Comparison of ENCODE assay signal across 24 mouse cellular contexts in genomic region chr13:51080801-51081200, GRCm38 (mm10).
"Had no signal": no experiment of that assay in that cellular context is flagged by ENCODE, and none has a peak within 500 bp of the region (broad histone marks: within the 10 kb centered on the region; RNA-seq: fewer than 3 reads in every experiment).

No protein-coding gene starts in this region.

- H3K9me3 ChIP-seq: hindbrain, embryonic 13.5 days; hindbrain, embryonic 15.5 days; kidney, embryonic 15.5 days; limb, embryonic 15.5 days; liver, embryonic 12.5 days had no signal

- H3K4me3 ChIP-seq: heart, adult 2 months; heart, embryonic 12.5 days; hindbrain, embryonic 13.5 days; hindbrain, embryonic 15.5 days; kidney, embryonic 15.5 days; limb, embryonic 13.5 days; limb, embryonic 15.5 days; liver, embryonic 12.5 days had no signal

- H3K4me1 ChIP-seq: heart, embryonic 12.5 days; hindbrain, embryonic 13.5 days; hindbrain, embryonic 15.5 days; kidney, embryonic 15.5 days; limb, embryonic 13.5 days; limb, embryonic 15.5 days; liver, embryonic 12.5 days had no signal

- ATAC-seq: hindbrain, postnatal 0 days; intestine, embryonic 16.5 days; liver, embryonic 12.5 days had no signal

- DNase-seq: gastrocnemius, postnatal 14 days; gastrocnemius, postnatal 36 days; heart, adult 11 months; heart, adult 2 months; heart, postnatal 14 days; heart, postnatal 36 days; kidney, adult 11 months; kidney, adult 2 months; kidney, adult 9 months; kidney, postnatal 14 days; kidney, postnatal 36 days; layer of hippocampus, adult 9-11 months; layer of hippocampus, postnatal 36 days; left cerebral cortex, postnatal 4 days had no signal

- H3K27me3 ChIP-seq: heart, embryonic 12.5 days; hindbrain, embryonic 13.5 days; hindbrain, embryonic 15.5 days; kidney, embryonic 15.5 days; limb, embryonic 13.5 days; limb, embryonic 15.5 days; liver, embryonic 12.5 days had no signal

- H3K36me3 ChIP-seq: heart, embryonic 12.5 days; hindbrain, embryonic 13.5 days; hindbrain, embryonic 15.5 days; kidney, embryonic 15.5 days; limb, embryonic 13.5 days; limb, embryonic 15.5 days; liver, embryonic 12.5 days had no signal

- H3K27ac ChIP-seq: heart, adult 2 months; hindbrain, embryonic 13.5 days; hindbrain, embryonic 15.5 days; hindbrain, postnatal 0 days; kidney, embryonic 15.5 days; kidney, postnatal 0 days; limb, embryonic 13.5 days; limb, embryonic 15.5 days; liver, embryonic 12.5 days had no signal
